16 mouse cellular contexts compared by ENCODE assay signal in the genomic region with DNA sequence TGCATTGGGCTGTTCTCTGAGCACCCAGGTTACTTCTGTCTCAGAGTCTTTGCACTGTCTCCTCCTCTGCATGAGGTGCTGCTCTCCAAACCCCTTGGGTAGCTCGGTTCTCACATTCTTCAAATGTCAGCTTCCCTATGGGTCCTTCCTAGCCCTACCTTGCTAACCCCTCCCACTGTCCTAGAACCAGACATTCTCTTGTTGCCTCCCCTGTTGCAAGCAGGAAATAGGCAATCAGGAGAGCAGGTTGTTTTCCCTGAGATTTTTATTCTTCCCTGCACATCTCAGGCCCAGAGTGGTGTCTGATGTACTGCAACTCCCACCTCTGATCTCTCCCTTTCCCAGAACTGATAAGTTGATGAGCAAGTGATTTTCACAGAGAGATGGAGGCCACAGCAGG. TPM values are rescaled to one million over a fixed set of nuclear protein-coding genes. Genes with fewer than 3 reads are reported as not detected.
"Had no signal": no experiment of that assay in that cellular context is flagged by ENCODE, and none has a peak within 500 bp of the region (broad histone marks: within the 10 kb centered on the region; RNA-seq: fewer than 3 reads in every experiment).

No protein-coding gene starts in this region.

- H3K4me3 ChIP-seq: megakaryocyte, embryonic 14.5 days; midbrain, embryonic 13.5 days; midbrain, embryonic 15.5 days; neural tube, embryonic 12.5 days had no signal

- H3K9me3 ChIP-seq: megakaryocyte, embryonic 14.5 days; midbrain, embryonic 13.5 days; midbrain, embryonic 15.5 days; neural tube, embryonic 12.5 days had no signal

- H3K27ac ChIP-seq: liver, embryonic 14.5 days; macrophage; neural tube, embryonic 12.5 days had no signal

- H3K4me2 ChIP-seq: lung, embryonic 14.5 days; midbrain, embryonic 13.5 days; midbrain, embryonic 15.5 days; neural tube, embryonic 12.5 days had no signal

- DNase-seq: lung, adult 18-20 months; lung, embryonic 14.5 days; lung, postnatal 10 days; right cerebral cortex, adult 18-20 months; right cerebral cortex, postnatal 25 days; right cerebral cortex, postnatal 4 days; spleen, adult 18-20 months; thymus, adult 18-20 months; thymus, postnatal 14 days; thymus, postnatal 36 days had no signal

- H3K27me3 ChIP-seq: midbrain, embryonic 15.5 days; neural tube, embryonic 12.5 days had no signal

- H3K9ac ChIP-seq: liver, embryonic 14.5 days; lung, embryonic 14.5 days; midbrain, embryonic 13.5 days; midbrain, embryonic 15.5 days; neural tube, embryonic 12.5 days had no signal

- ATAC-seq: midbrain, embryonic 13.5 days; midbrain, embryonic 15.5 days had no signal

- H3K36me3 ChIP-seq: midbrain, embryonic 13.5 days; midbrain, embryonic 15.5 days; neural tube, embryonic 12.5 days had no signal

RNA-seq across cellular contexts. Expression of a gene that starts 56.2 kb away (rescaled TPM):
- polyA plus RNA-seq: lung, embryonic 14.5 days had no signal
